Mouse (Mus musculus): Measurements from ENCODE around the gene Efnb2.

The Efnb2 gene

GRCm38 (mm10) chr8:8661103-8661758, at the start of gene Efnb2:
Efnb2 (minus strand) TSS chr8:8661242.
- peak; percentile 81 to 85 for DNase-seq (ENCODE audit: low spot score in 2 of 2)

GRCm38 (mm10) chr8:8704813-8705212, 43.8 kb upstream of the Efnb2 start:
- no peak for DNase-seq (ENCODE audit: low spot score in 2 of 2)

- DNase-seq (ENCODE audit: low spot score in 2 of 2): no peak
These were observed 42.6 kb upstream of the Efnb2 start for GRCm38 (mm10) chr8:8703668-8704067.

- DNase-seq (ENCODE audit: low spot score in 2 of 2): no peak
These were observed 39.8 kb upstream of the Efnb2 start for GRCm38 (mm10) chr8:8700821-8701220.

- DNase-seq (ENCODE audit: low spot score in 2 of 2): no peak
These were observed 39.2 kb upstream of the Efnb2 start for GRCm38 (mm10) chr8:8700229-8700628.

GRCm38 (mm10) chr8:8690146-8691092, 29.4 kb upstream of the Efnb2 start, which contains the start of gene Arglu1:
Arglu1 (minus strand) TSS chr8:8690521.
- DNase-seq (ENCODE audit: low spot score in 2 of 2): peak; percentile 98 to 99

GRCm38 (mm10) chr8:8689454-8690145, 28.6 kb upstream of the Efnb2 start:
- peak; percentile 64 to 72 for DNase-seq (ENCODE audit: low spot score in 2 of 2)

GRCm38 (mm10) chr8:8688823-8689453, 27.9 kb upstream of the Efnb2 start:
- DNase-seq (ENCODE audit: low spot score in 2 of 2): no peak

- no peak for DNase-seq (ENCODE audit: low spot score in 2 of 2)
These were observed 24.5 kb upstream of the Efnb2 start for GRCm38 (mm10) chr8:8685517-8685916.

GRCm38 (mm10) chr8:8682697-8683096, 21.7 kb upstream of the Efnb2 start:
- no peak for DNase-seq (ENCODE audit: low spot score in 2 of 2)

- no peak for DNase-seq (ENCODE audit: low spot score in 2 of 2)
These were observed 17.2 kb upstream of the Efnb2 start for GRCm38 (mm10) chr8:8678236-8678635.

- DNase-seq (ENCODE audit: low spot score in 2 of 2): no peak
These were observed 13.8 kb upstream of the Efnb2 start for GRCm38 (mm10) chr8:8674864-8675263.

- DNase-seq (ENCODE audit: low spot score in 2 of 2): peak; percentile 72 to 89
These were observed 707 bp upstream of the Efnb2 start for GRCm38 (mm10) chr8:8661759-8662138.

- DNase-seq (ENCODE audit: low spot score in 2 of 2): peak in 1 of 2 experiments; percentile 16
These were observed 539 bp downstream of the Efnb2 start for GRCm38 (mm10) chr8:8660307-8661098.

- peak; percentile 16 to 22 for DNase-seq (ENCODE audit: low spot score in 2 of 2)
These were observed 1.3 kb downstream of the Efnb2 start for GRCm38 (mm10) chr8:8659503-8660306.

- peak; percentile 12 to 61 for DNase-seq (ENCODE audit: low spot score in 2 of 2)
These were observed 2.4 kb downstream of the Efnb2 start for GRCm38 (mm10) chr8:8658426-8659224.

- DNase-seq (ENCODE audit: low spot score in 2 of 2): no peak
These were observed 3.2 kb downstream of the Efnb2 start for GRCm38 (mm10) chr8:8657692-8658355.

- no peak for DNase-seq (ENCODE audit: low spot score in 2 of 2)
These were observed 4.2 kb downstream of the Efnb2 start for GRCm38 (mm10) chr8:8656578-8657441.

All from spleen, postnatal 10 days (tissue).